Mouse (Mus musculus) heart, postnatal 0 days (tissue): Measurements from ENCODE around the gene Fam209. TPM values are rescaled to one million over a fixed set of nuclear protein-coding genes. Genes with fewer than 3 reads are reported as not detected.
A peak's percentile ranks its signal among the peaks of the same experiment; 100 is the strongest.

ENCODE experiments used
- ATAC-seq: fragments of 200-750 bp; cut with Nextera tagmentation; 2 replicates; pipeline ENCODE4 v1.8.0; 2017; ENCODE audit warnings: low read depth, moderate number of reproducible peaks, moderate library complexity; ENCODE audit not compliant: insufficient read depth
- DNase-seq: peaks from one replicate; pipeline ENCODE4 v3.0.0-alpha.2; 2016; ENCODE audit warnings: low spot score
- H3K27ac ChIP-seq: fragments of 300-500 bp; sonication (generic); 2 replicates; pipeline ENCODE4 v1.5.1; 2014; ENCODE audit warnings: low read depth, mild to moderate bottlenecking
- H3K27me3 ChIP-seq: fragments of 300-500 bp; sonication (generic); 2 replicates; pipeline ENCODE4 v1.6.1; 2014; ENCODE audit warnings: low read length, mixed read lengths; ENCODE audit not compliant: control insufficient read depth, insufficient read depth
- H3K36me3 ChIP-seq: fragments of 300-500 bp; sonication (generic); replicated peaks from 2 replicates; pipeline ENCODE4 v1.6.1; 2014; ENCODE audit warnings: low read length, mixed read lengths; ENCODE audit not compliant: control insufficient read depth, insufficient read depth
- H3K4me1 ChIP-seq: fragments of 300-500 bp; sonication (generic); 2 replicates; pipeline ENCODE4 v1.6.1; 2014; ENCODE audit warnings: antibody characterized with exemption; ENCODE audit not compliant: control insufficient read depth, insufficient read depth
- H3K4me2 ChIP-seq: fragments of 300-500 bp; sonication (generic); 2 replicates; pipeline ENCODE4 v1.6.1; 2014; ENCODE audit warnings: low read depth, mild to moderate bottlenecking, low read length, moderate library complexity
- H3K4me3 ChIP-seq: fragments of 300-500 bp; sonication (generic); 2 replicates; pipeline ENCODE4 v1.5.1; 2014; ENCODE audit warnings: low read depth, low read length
- H3K9ac ChIP-seq: fragments of 300-500 bp; sonication (generic); replicated peaks from 2 replicates; pipeline ENCODE4 v1.6.1; 2014; ENCODE audit warnings: low read depth, low read length, mixed read lengths
- H3K9me3 ChIP-seq: fragments of 300-500 bp; sonication (generic); replicated peaks from 2 replicates; pipeline ENCODE4 v1.6.1; 2016; ENCODE audit warnings: low read length; ENCODE audit not compliant: control insufficient read depth
- CTCF ChIP-seq: IDR thresholded peaks from 2 replicates; pipeline ENCODE4 v1.5.1; 2016; ENCODE audit warnings: antibody characterized with exemption, control low read depth, low read depth
- EP300 ChIP-seq: IDR thresholded peaks from 2 replicates; pipeline ENCODE4 v1.6.1; 2016; ENCODE audit warnings: antibody characterized with exemption, low read depth
- WGBS: fragments of 180-500 bp; shearing (Covaris S2); extraction: QIAGEN DNeasy Blood & Tissue Kit; methylation state at CpG from one replicate; pipeline ENCODE4 v1.1.7; 2014; 5-methylcytosine and 5-hydroxymethylcytosine counted together
- polyA plus RNA-seq: library from polyadenylated mRNA; unstranded; fragments of >200 nt; fragmentation: Nextera tagmentation; extraction: Ambion mirVana; gene quantifications from 2 replicates; pipeline ENCODE4 v1.2.1, GENCODE M21; 2015
- total RNA-seq: library from RNA; depleted of rRNA; stranded (reverse); fragments of >200 nt; gene quantifications from 2 replicates; pipeline ENCODE4 v1.2.3, GENCODE M21; 2014; ENCODE audit warnings: low replicate concordance

Fam209 gene
- total and polyA plus RNA-seq, 2 experiments from 2014 or later = not detected

DNA sequence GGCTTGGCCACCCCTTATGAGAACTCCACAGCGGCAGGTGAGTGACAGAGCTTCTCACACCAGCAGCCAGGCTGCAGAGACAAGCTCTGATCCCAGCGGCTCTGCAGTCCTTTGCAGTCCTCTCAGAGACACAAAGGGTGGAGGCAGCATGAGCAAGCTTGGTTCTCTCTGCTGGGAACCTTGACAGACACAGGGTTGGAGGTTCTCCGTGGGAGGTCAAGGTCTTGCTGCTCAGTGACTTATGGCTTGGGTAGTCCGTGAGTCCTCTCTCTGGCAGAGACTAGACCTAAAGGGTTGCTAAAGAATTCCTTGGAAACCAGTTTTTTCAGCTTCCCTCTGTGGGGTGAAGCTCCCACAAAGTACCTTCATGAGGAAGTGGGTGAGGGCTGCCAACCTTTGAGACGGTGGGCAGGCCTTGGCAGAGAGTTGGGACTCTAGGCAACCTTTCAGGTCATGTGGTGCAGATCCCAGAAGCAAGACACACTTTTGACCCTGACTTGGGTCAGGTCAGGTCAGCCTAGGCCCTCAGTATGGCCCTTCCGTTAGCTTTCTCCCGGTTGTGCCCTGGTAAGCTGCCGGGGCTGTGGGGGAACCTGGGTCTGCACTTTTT, 24.5 kb downstream of the Fam209 start:
- H3K27ac ChIP-seq = no peak overlapping the region
- 73% methylated on average over 8 of the region's 8 CpGs for WGBS
- no peak for ATAC-seq
- no peaks in the 10 kb centered on the region for H3K9me3 ChIP-seq
- TF ChIP-seq CTCF (no peak), EP300 (no peak)
- no peak overlapping the region for H3K4me3 ChIP-seq
- no peak overlapping the region for H3K9ac ChIP-seq
- H3K27me3 ChIP-seq = no peaks in the 10 kb centered on the region
- no peak overlapping the region for H3K4me2 ChIP-seq
- no peaks in the 10 kb centered on the region for H3K4me1 ChIP-seq
- H3K36me3 ChIP-seq = no peaks in the 10 kb centered on the region
- DNase-seq = no peak

DNA sequence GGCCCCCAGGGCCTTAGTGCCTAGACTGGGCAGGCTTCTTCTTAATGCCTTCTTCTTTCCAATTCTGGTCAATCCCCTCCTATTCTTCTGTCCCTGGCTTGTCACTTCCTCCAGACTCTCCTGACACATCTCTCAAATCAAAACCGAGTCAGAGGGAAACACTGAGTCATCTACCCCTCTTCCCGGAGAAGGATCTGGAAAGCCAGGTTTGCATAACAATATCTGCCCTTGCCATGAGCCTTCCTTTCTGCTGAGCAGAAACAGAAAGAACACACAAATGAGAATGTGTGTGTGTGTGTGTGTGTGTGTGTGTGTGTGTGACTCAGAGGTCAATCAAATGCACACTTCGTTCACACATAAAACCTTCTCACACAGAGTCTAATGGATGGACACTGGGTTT, 26.5 kb downstream of the Fam209 start:
- Histone ChIP-seq H3K27ac (no peak overlapping the region), H3K9me3 (no peaks in the 10 kb centered on the region), H3K4me1 (no peaks in the 10 kb centered on the region), H3K36me3 (no peaks in the 10 kb centered on the region), H3K4me2 (no peak overlapping the region), H3K27me3 (no peaks in the 10 kb centered on the region), H3K4me3 (no peak overlapping the region), H3K9ac (no peak overlapping the region)
- ATAC-seq (no peak), DNase-seq (no peak)
- TF ChIP-seq EP300 = no peak
- TF ChIP-seq CTCF = no peak
- 43% methylated on average over 3 of the region's 3 CpGs for WGBS

DNA sequence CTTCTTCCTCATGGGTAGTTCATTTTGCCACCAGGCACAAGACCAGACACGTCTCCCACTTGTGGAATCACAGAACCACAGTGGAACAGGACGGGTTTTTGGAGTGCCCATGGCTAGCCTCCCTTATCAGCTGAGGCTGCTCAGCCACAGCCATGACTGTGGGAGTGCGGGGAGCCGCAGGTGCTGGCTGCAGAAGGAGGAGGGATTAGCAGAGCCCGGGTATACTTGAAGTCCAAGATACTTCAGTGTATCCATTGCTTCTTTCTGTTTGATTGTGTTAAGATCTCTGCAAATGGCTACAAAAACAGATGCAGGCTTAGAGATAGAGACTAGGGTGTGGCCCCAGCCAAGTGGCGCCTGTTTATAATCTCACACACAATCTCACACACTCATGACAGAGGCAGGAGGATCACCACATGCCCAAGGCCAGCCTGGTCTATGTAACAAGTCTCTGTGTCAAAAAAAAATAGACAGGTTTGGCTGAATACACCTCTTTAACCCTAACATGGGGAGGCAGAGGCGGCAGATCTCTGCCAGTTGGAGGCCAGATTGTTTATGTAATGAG, 28.5 kb downstream of the Fam209 start:
- ATAC-seq = no peak
- Histone ChIP-seq H3K4me1 (no peaks in the 10 kb centered on the region), H3K27ac (no peak overlapping the region), H3K4me3 (no peak overlapping the region), H3K27me3 (no peaks in the 10 kb centered on the region), H3K9me3 (no peaks in the 10 kb centered on the region), H3K36me3 (no peaks in the 10 kb centered on the region), H3K9ac (no peak overlapping the region), H3K4me2 (no peak overlapping the region)
- TF ChIP-seq CTCF (no peak), EP300 (no peak)
- DNase-seq = no peak
- 30% methylated on average over 7 of the region's 7 CpGs for WGBS

DNA sequence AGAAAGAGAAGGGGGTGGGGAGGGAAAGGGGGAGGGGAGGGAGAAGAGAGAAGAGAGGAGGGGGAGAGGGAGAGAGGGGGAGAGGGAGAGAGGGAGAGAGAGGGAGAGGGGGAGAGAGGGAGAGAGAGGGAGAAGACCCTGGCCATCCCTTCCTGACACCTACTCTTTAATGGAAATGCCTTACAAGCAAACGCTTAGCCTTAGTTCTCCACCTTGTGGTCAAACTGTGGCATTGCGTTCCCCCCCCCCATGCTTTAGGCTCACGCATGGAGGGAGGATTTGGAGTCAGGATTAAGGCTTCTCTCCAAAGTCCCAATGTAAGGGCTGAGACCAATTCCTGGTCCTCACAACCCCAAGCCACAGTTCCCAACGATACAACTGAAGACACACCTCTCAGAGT, 29.0 kb downstream of the Fam209 start:
- no peak for ATAC-seq

DNA sequence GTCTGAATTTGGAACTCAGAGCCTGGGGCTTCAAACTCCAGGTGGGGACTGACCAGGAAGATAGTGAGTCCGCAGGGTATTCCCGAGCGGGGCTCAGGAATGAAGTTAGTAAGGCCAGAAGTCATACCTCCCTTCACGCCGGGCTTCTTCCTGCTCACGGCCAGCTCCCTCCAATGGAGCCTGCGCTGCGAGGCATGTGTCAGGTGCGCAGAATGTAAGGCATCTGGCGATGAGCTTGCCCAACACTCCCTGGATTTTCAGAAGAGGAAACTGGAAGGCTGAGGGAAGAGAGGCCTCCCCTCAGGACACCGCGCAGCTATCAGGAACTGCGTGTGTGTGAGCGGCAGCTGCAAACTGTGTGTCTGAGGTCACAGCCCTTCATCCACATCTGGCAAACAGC, 29.8 kb downstream of the Fam209 start:
- no peak for ATAC-seq
- no peak overlapping the region for H3K9ac ChIP-seq
- TF ChIP-seq CTCF (no peak), EP300 (no peak)
- H3K27me3 ChIP-seq = no peaks in the 10 kb centered on the region
- DNase-seq = no peak
- no peak overlapping the region for H3K27ac ChIP-seq
- no peaks in the 10 kb centered on the region for H3K9me3 ChIP-seq
- no peak overlapping the region for H3K4me3 ChIP-seq
- H3K36me3 ChIP-seq = no peaks in the 10 kb centered on the region
- no peaks in the 10 kb centered on the region for H3K4me1 ChIP-seq
- H3K4me2 ChIP-seq = no peak overlapping the region
- whole genome bisulfite sequencing = 55% methylated on average over 14 of the region's 14 CpGs

More for the DNA sequence above, 29.0 kb downstream of the Fam209 start:
- WGBS = 2% methylated on average over 4 of the region's 4 CpGs
- H3K9me3 ChIP-seq = no peaks in the 10 kb centered on the region
- no peaks in the 10 kb centered on the region for H3K27me3 ChIP-seq
- peak; percentile 92 for TF ChIP-seq CTCF
- TF ChIP-seq EP300 = no peak
- no peaks in the 10 kb centered on the region for H3K36me3 ChIP-seq
- no peak overlapping the region for H3K4me3 ChIP-seq
- peak; percentile 54 for DNase-seq
- H3K4me2 ChIP-seq = no peak overlapping the region
- H3K4me1 ChIP-seq = no peaks in the 10 kb centered on the region
- H3K27ac ChIP-seq = no peak overlapping the region
- H3K9ac ChIP-seq = no peak overlapping the region

DNA sequence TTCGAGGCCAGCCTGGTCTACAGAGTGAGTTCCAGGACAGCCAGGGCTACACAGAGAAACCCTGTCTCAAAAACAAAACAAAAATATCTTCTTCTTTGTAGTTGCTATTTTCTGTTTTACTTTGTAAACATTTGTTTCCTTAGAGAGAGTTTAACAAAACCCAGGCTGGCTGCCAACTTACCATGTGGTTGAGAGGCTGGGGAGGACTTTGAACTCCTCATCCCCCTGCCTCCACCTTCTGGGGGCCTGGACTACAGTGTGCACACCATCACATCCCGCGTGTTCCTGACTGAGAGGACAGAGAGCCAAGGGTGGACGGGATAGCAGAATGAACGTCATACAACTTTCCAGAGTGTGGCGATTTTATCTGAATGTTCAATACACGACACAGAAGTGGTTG, 33.8 kb downstream of the Fam209 start:
- H3K4me1 ChIP-seq = no peaks in the 10 kb centered on the region
- no peaks in the 10 kb centered on the region for H3K9me3 ChIP-seq
- no peak overlapping the region for H3K4me2 ChIP-seq
- TF ChIP-seq CTCF (no peak), EP300 (no peak)
- no peak overlapping the region for H3K9ac ChIP-seq
- ATAC-seq (no peak), DNase-seq (no peak)
- H3K27me3 ChIP-seq = no peaks in the 10 kb centered on the region
- H3K36me3 ChIP-seq = no peaks in the 10 kb centered on the region
- H3K4me3 ChIP-seq = no peak overlapping the region
- WGBS = 77% methylated on average over 7 of the region's 7 CpGs
- H3K27ac ChIP-seq = no peak overlapping the region
